Mouse (Mus musculus): Measurements from ENCODE around the gene Utp14b. TPM values are rescaled to one million over a fixed set of nuclear protein-coding genes. Genes with fewer than 3 reads are reported as not detected.

Utp14b gene
- polyA plus RNA-seq, 1 experiment from 2014 or later, result 2.3 TPM

- no peaks in the 10 kb centered on the region for H3K36me3 ChIP-seq (ENCODE audit: control insufficient read depth, insufficient read depth, low read length)
- no peak overlapping the region for H3K9ac ChIP-seq (ENCODE audit: low read length)
- no peaks in the 10 kb centered on the region for H3K27me3 ChIP-seq (ENCODE audit: control insufficient read depth, insufficient read depth, low read length)
- ATAC-seq (ENCODE audit: insufficient read depth, low FRiP score), result peak; percentile 79
- H3K9me3 ChIP-seq (replicated peaks; ENCODE audit: control insufficient read depth, low read length), result no peaks in the 10 kb centered on the region
- H3K4me3 ChIP-seq (replicated peaks; ENCODE audit: low read length), result no peak overlapping the region
- H3K4me2 ChIP-seq (ENCODE audit: low read depth, low read length), result no peak overlapping the region
- H3K4me1 ChIP-seq (ENCODE audit: control insufficient read depth, insufficient read depth, low read length), result no peaks in the 10 kb centered on the region
- 42% methylated on average over 8 of the region's 8 CpGs for WGBS
- peak overlapping the region; percentile 42; the same call in 1 of the 2 replicates for H3K27ac ChIP-seq (ENCODE audit: low read length)
Observed at GRCm38 (mm10) chr1:78647317-78647885, 10.4 kb upstream of the Utp14b start.

GRCm38 (mm10) chr1:78649269-78650061 lies 8.4 kb upstream of the Utp14b start:
- Histone ChIP-seq H3K36me3 (ENCODE audit: control insufficient read depth, insufficient read depth, low read length) (no peaks in the 10 kb centered on the region), H3K4me2 (ENCODE audit: low read depth, low read length) (no peak overlapping the region), H3K27me3 (ENCODE audit: control insufficient read depth, insufficient read depth, low read length) (no peaks in the 10 kb centered on the region), H3K27ac (ENCODE audit: low read length) (no peak overlapping the region), H3K4me3 (replicated peaks; ENCODE audit: low read length) (no peak overlapping the region), H3K4me1 (ENCODE audit: control insufficient read depth, insufficient read depth, low read length) (no peaks in the 10 kb centered on the region), H3K9me3 (replicated peaks; ENCODE audit: control insufficient read depth, low read length) (no peaks in the 10 kb centered on the region), H3K9ac (ENCODE audit: low read length) (no peak overlapping the region)
- ATAC-seq (ENCODE audit: insufficient read depth, low FRiP score), result no peak
- WGBS, result 47% methylated on average over 6 of the region's 6 CpGs

- no peak overlapping the region for H3K4me2 ChIP-seq (ENCODE audit: low read depth, low read length)
- peaks cover 21% of the 10 kb centered on the region for H3K4me1 ChIP-seq (ENCODE audit: control insufficient read depth, insufficient read depth, low read length)
- ATAC-seq (ENCODE audit: insufficient read depth, low FRiP score), result no peak
- peak overlapping the region; percentile 83 for H3K27ac ChIP-seq (ENCODE audit: low read length)
- no peaks in the 10 kb centered on the region for H3K27me3 ChIP-seq (ENCODE audit: control insufficient read depth, insufficient read depth, low read length)
- no peaks in the 10 kb centered on the region for H3K9me3 ChIP-seq (replicated peaks; ENCODE audit: control insufficient read depth, low read length)
- no peak overlapping the region for H3K4me3 ChIP-seq (replicated peaks; ENCODE audit: low read length)
- no peak overlapping the region for H3K9ac ChIP-seq (ENCODE audit: low read length)
- WGBS, result 17% methylated on average over 2 of the region's 2 CpGs
- no peaks in the 10 kb centered on the region for H3K36me3 ChIP-seq (ENCODE audit: control insufficient read depth, insufficient read depth, low read length)
Observed at GRCm38 (mm10) chr1:78656472-78656871, 1.4 kb upstream of the Utp14b start.

GRCm38 (mm10) chr1:78657021-78657629 lies 713 bp upstream of the Utp14b start:
- peak overlapping the region; percentile 66 for H3K4me2 ChIP-seq (ENCODE audit: low read depth, low read length)
- ATAC-seq (ENCODE audit: insufficient read depth, low FRiP score), result no peak
- peak overlapping the region; percentile 83 for H3K27ac ChIP-seq (ENCODE audit: low read length)
- no peaks in the 10 kb centered on the region for H3K36me3 ChIP-seq (ENCODE audit: control insufficient read depth, insufficient read depth, low read length)
- H3K4me1 ChIP-seq (ENCODE audit: control insufficient read depth, insufficient read depth, low read length), result peaks cover 21% of the 10 kb centered on the region
- 25% methylated on average over 22 of the region's 22 CpGs for WGBS
- peak overlapping the region; percentile 96 for H3K9ac ChIP-seq (ENCODE audit: low read length)
- no peaks in the 10 kb centered on the region for H3K9me3 ChIP-seq (replicated peaks; ENCODE audit: control insufficient read depth, low read length)
- H3K4me3 ChIP-seq (replicated peaks; ENCODE audit: low read length), result peak overlapping the region; percentile 92
- no peaks in the 10 kb centered on the region for H3K27me3 ChIP-seq (ENCODE audit: control insufficient read depth, insufficient read depth, low read length)

- ATAC-seq (ENCODE audit: insufficient read depth, low FRiP score), result no peak
- H3K4me1 ChIP-seq (ENCODE audit: control insufficient read depth, insufficient read depth, low read length), result peaks cover 21% of the 10 kb centered on the region
- peak overlapping the region; percentile 96 for H3K27ac ChIP-seq (ENCODE audit: low read length)
- H3K4me3 ChIP-seq (replicated peaks; ENCODE audit: low read length), result peak overlapping the region; percentile 92
- peak overlapping the region; percentile 68 for H3K4me2 ChIP-seq (ENCODE audit: low read depth, low read length)
- no peaks in the 10 kb centered on the region for H3K27me3 ChIP-seq (ENCODE audit: control insufficient read depth, insufficient read depth, low read length)
- peak overlapping the region; percentile 96 for H3K9ac ChIP-seq (ENCODE audit: low read length)
- under 1% methylated on average over 20 of the region's 20 CpGs for WGBS
- H3K36me3 ChIP-seq (ENCODE audit: control insufficient read depth, insufficient read depth, low read length), result no peaks in the 10 kb centered on the region
- no peaks in the 10 kb centered on the region for H3K9me3 ChIP-seq (replicated peaks; ENCODE audit: control insufficient read depth, low read length)
Observed at GRCm38 (mm10) chr1:78658441-78659269, 817 bp downstream of the Utp14b start.

- ATAC-seq (ENCODE audit: insufficient read depth, low FRiP score), result no peak
- Histone ChIP-seq H3K9ac (ENCODE audit: low read length) (peak overlapping the region; percentile 96), H3K4me3 (replicated peaks; ENCODE audit: low read length) (peak overlapping the region; percentile 92), H3K4me1 (ENCODE audit: control insufficient read depth, insufficient read depth, low read length) (peaks cover 21% of the 10 kb centered on the region), H3K27me3 (ENCODE audit: control insufficient read depth, insufficient read depth, low read length) (no peaks in the 10 kb centered on the region), H3K36me3 (ENCODE audit: control insufficient read depth, insufficient read depth, low read length) (peaks cover 2% of the 10 kb centered on the region; the same call in 1 of the 2 replicates), H3K9me3 (replicated peaks; ENCODE audit: control insufficient read depth, low read length) (no peaks in the 10 kb centered on the region), H3K4me2 (ENCODE audit: low read depth, low read length) (peak overlapping the region; percentile 68), H3K27ac (ENCODE audit: low read length) (no peak overlapping the region)
- 47% methylated on average over 4 of the region's 4 CpGs for WGBS
Observed at GRCm38 (mm10) chr1:78659270-78659823, 1.5 kb downstream of the Utp14b start.

GRCm38 (mm10) chr1:78664326-78664725 lies 6.5 kb downstream of the Utp14b start:
- Histone ChIP-seq H3K4me1 (ENCODE audit: control insufficient read depth, insufficient read depth, low read length) (peaks cover 12% of the 10 kb centered on the region), H3K27me3 (ENCODE audit: control insufficient read depth, insufficient read depth, low read length) (no peaks in the 10 kb centered on the region), H3K36me3 (ENCODE audit: control insufficient read depth, insufficient read depth, low read length) (peaks cover 14% of the 10 kb centered on the region), H3K4me3 (replicated peaks; ENCODE audit: low read length) (no peak overlapping the region), H3K9me3 (replicated peaks; ENCODE audit: control insufficient read depth, low read length) (no peaks in the 10 kb centered on the region), H3K4me2 (ENCODE audit: low read depth, low read length) (no peak overlapping the region), H3K9ac (ENCODE audit: low read length) (no peak overlapping the region), H3K27ac (ENCODE audit: low read length) (no peak overlapping the region)
- WGBS, result 67% methylated on average over 4 of the region's 4 CpGs
- ATAC-seq (ENCODE audit: insufficient read depth, low FRiP score), result no peak

GRCm38 (mm10) chr1:78665954-78666499 lies 8.2 kb downstream of the Utp14b start:
- H3K27me3 ChIP-seq (ENCODE audit: control insufficient read depth, insufficient read depth, low read length), result no peaks in the 10 kb centered on the region
- H3K9ac ChIP-seq (ENCODE audit: low read length), result no peak overlapping the region
- H3K9me3 ChIP-seq (replicated peaks; ENCODE audit: control insufficient read depth, low read length), result no peaks in the 10 kb centered on the region
- no peak overlapping the region for H3K27ac ChIP-seq (ENCODE audit: low read length)
- H3K4me1 ChIP-seq (ENCODE audit: control insufficient read depth, insufficient read depth, low read length), result no peaks in the 10 kb centered on the region
- ATAC-seq (ENCODE audit: insufficient read depth, low FRiP score), result no peak
- no peak overlapping the region for H3K4me3 ChIP-seq (replicated peaks; ENCODE audit: low read length)
- H3K4me2 ChIP-seq (ENCODE audit: low read depth, low read length), result no peak overlapping the region
- 95% methylated on average over 9 of the region's 9 CpGs for WGBS
- peaks cover 14% of the 10 kb centered on the region for H3K36me3 ChIP-seq (ENCODE audit: control insufficient read depth, insufficient read depth, low read length)

Data from stomach, embryonic 16.5 days (tissue).